Mouse (Mus musculus): ENCODE data around the gene Syn3.

GRCm38 (mm10) chr10:86325272-86325671 lies 173.4 kb downstream of the Syn3 start:
- TF ChIP-seq GATA1 (IDR thresholded peaks at IDR 0.05; ENCODE audit: borderline replicate concordance, low read length) (no peak), FLI1 (IDR thresholded peaks at IDR 0.05; ENCODE audit: low read length) (no peak)
